Mouse (Mus musculus) natural killer cell, adult 2 months (primary cell): Measurements from ENCODE around the gene Guk1.
A peak's percentile ranks its signal among the peaks of the same experiment; 100 is the strongest.

Experiments used
- DNase-seq, 2 experiments: peaks; one replicate each; pipeline ENCODE4 v3.0.0; 2022; ENCODE audit warnings: low spot score in 2 of 2

The Guk1 gene

DNA sequence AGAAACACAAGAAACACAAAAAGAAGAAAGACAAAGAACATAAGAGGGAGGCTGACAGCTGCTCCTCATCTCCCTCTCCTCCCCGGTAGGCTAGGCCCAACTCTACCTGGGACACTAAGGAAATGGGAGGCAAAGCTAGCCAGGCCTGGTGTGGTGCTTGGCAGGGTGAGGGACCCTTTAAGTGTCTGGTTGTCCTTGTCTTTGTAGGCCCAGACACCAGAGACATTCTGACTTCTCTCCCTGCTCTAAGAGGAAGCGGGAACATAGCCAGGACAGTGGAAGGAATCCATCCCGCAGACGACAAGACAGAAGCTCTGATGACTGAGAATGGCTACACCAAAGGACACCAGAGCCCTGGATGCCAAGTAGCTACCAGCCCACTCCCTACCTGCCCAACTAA lies 18.0 kb upstream of the Guk1 start:
- DNase-seq: no peak

DNA sequence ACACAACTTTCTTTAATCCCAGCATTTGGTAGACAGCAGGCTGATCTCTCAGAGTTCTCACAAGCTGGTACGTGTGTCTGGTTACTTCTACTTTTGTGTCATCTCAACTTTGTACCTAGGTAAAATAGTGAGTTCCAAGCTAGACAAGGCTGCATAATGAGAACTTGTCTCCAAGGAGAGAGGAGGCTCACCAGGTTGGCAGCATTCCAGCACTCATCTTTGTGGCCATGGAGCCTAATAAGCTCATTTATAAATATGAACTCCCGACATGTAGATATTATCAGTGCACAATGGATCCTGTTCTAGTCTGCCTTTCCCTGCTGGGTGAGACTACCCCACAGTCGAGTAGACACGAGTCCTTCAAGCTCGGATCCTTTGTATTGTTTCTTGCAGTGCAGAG lies 17.6 kb upstream of the Guk1 start:
- DNase-seq: no peak

DNA sequence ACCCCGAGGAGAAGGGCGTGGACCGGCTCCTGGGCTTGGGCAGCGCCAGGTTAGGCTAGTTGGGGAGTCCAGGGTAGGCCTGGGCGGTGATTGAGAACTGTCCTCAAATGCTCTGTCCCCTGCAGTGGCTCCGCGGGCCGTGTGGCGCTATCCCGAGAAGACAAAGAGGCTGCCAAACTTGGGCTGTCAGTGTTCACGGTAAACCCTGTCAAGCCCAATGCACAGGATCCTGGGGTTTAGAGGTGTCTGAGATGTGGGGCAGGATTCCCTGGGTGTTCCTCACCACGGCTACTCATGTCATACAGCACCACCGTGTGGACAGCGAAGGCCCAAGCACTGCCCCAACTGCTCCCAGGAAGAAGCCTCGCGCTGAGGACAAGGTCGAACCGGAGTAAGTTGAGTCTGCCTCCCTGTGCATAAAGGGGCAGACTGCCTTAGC lies 17.0 kb upstream of the Guk1 start:
- peak; percentile 48 to 57 for DNase-seq

DNA sequence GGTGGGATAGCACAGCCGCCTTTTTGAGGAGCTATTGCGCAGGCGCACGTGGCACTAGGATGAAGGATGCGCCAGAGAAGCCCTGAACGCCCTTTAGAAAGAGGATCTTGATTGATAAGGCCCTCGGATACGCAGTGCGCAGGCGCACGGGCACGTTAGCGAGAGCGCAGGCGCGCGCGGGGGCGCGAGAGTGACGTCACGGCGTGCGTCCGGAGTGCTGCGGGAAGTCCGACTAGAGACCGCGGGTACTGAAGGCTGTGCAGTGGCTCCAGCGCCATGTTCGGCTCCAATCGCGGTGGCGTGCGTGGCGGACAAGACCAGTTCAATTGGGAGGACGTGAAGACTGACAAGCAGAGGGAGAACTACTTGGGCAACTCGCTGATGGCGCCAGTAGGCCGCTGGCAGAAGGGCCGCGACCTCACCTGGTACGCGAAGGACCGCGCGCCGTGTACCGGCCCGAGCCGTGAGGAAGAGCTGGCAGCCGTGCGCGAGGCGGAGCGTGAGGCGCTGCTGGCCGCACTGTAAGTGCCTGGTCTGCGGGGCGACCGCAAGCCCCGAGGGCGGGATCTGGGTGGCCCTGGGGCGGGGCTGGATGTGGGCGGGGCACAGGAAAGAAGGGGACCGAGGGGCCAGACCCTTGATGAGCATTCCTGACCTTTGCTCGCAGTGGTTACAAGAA lies 16.3 kb upstream of the Guk1 start, which contains the start of gene 2310033P09Rik:
TSS of gene 2310033P09Rik (plus strand) at position 169 of the 679 bp plus-strand sequence.
- DNase-seq: peak; percentile 91 to 93

DNA sequence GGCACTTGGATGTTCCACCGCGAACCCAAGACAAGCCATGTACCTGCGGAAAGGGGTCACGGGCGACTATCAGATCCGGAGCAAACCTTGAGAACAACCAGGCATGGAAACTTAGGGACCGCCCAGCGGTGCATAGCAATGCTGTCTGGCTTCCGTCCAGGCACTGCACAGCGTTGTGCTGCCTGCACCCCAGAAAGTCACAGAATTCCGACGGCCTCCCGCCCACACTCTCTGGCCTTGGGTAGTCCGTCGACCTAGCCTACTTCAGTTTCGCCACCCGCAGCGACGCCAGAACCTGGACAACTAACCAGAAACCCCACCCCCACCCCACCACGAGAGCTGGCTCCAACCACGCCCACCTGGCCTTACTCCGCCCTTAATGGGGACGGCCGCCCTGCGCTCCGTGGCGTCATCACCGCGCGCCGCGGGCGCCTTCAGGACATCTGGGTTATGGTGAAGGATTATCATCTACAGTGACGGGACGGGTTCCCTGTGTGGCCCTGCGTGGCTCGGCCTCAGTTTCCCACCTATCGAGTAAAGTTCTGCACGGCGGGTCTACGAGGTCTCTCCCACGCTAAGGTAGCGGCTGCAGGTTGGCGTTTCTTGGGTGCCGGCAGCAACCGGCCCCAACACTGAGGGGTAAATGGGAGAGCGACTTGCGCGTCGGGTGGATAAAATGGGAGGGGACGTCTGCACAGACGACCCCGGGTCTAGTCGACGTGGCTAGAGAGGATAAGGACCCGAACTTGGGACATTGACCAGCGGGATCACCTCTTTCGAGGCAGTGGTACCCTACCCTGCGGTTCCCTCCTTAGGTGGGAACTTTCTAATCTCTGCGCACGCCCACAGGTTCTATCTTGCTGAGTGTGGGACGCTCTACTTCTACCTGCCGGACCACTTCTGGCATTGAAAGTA lies 10.3 kb upstream of the Guk1 start, which contains the start of gene Mrpl55:
TSS of gene Mrpl55 (plus strand) at position 406 of the 915 bp plus-strand sequence.
- peak; percentile 87 to 92 for DNase-seq

DNA sequence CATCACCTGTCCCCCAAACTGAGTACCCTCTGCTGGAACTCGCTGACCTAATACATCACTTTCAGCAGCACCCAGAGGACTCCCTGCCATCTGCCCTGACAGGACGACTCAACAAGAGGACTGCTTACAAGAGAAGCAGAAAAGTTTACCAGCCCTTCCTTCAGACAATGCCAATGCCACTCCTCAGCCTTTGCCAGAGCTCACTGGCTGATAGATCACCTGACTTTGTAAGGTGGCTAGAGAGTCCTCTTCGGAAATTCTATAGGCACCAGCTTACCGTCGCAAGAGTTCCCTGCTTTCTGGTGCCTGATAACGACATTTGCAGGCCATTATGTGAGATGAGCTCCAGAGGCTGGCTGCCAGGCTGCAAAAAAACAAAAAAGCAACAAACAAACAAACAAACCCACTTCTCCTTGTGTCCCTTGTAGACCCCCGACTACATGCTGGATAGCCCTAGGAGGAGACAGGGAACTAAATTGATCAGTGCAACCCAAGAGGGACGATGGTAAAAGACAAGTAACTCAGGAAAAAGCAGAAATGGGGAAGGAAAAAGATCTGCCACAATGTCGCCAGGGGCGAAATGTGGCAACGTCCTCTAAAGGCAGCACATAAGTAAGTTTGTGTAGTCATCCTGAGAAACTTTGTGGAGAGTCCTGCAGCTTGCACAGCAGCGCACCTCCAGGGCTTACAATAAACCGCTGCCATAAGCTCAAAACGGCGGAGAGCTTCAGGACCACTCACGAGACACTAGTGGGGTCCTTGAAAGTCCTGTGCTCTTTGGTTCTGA lies 9.4 kb upstream of the Guk1 start:
- DNase-seq: no peak

DNA sequence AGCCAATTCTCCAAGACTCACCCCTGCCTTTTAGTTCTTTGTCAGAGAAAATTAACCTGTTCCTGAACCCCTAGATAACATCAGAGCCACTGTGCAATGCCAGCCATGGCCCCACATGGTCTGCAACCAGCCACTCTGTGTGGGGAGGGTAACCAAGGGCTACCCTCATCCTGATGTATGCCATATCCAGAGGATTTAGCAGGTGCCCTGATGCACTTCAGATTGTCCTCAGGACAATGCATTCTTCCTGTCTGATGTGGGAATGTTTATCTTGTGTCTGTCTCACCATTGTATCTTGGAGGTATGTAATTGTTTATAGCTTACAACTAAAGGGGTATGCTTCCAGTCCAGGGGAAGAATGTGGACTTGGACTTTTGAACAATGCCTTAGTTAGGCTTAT lies 4.2 kb upstream of the Guk1 start:
- no peak for DNase-seq

DNA sequence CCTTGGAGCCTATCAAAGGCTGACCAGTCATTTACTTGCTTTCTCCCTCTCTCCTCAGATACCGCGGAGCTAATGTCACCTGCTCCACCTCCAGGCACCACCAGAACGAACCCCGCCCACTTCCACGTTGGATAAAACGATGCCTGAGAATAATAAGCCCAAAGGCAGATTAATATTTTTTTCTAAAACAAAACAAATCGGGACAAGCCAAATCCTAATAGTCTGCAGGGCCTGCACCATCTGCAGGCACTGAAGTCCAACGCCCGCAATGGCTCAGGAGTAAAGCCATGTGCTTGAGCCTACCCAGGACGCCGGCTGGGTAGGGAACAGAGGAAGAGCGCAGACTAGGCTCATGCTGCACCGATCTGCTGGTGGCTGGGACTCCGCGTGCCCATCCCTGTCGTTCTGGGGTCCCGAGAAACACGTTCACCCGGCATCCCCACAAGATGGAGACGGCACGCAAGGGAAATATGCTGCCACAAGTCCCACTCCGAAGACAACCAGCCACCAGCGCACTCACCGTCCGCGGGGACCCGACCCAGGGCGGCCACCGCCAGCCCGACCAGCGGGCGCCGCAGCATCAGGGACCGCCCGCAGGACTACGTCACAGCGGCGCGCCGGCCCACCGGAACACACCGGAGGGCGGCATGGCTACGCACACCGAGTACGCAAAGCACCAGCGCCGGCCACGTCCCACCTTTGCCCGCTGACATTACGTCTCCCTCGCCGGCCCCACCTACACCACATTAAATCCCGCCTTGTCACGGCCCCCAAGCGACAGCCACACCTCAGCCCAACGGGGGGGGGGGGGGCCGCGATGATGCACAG lies 567 bp downstream of the Guk1 start:
- DNase-seq: peak; percentile 88 to 91

DNA sequence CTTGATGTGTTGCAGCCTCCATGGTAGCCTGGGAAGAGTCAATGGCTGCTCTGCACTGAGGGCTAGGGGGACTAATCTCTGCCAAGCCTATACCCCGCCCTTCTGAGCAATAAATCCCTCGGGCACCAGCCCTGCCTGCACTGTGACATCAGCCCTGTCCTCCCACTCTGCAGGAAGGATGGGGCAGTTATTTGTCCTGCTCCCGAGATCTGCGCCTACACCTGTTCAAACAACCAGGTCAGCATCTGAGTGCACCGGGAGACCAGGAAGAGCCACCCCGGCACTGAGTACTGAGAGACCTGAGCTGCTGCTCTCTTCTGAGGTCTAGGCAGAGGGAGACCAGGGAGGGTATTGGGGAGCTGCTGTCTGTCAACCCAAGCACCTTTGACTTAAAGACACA lies 4.3 kb downstream of the Guk1 start:
- DNase-seq: no peak

DNA sequence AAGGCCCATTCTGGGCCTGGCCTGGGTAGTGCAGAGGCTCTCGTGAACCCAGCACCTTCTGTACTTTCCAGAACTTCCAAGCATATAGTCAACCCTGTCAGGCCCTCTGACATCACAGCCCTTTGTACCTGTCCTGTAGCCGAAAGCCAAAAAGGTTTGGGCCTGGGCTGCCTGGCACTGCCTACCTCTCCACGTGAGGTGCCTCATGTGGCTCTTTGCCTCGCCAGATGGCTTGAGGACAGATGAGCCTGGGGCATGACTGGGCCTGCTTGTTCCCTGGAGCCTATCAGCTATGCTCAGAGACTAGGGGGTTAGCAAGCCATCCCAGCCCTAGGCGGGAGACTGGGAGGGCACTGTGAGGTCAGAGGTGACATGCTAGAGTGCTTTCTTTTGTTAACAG lies 6.5 kb downstream of the Guk1 start:
- DNase-seq: no peak

DNA sequence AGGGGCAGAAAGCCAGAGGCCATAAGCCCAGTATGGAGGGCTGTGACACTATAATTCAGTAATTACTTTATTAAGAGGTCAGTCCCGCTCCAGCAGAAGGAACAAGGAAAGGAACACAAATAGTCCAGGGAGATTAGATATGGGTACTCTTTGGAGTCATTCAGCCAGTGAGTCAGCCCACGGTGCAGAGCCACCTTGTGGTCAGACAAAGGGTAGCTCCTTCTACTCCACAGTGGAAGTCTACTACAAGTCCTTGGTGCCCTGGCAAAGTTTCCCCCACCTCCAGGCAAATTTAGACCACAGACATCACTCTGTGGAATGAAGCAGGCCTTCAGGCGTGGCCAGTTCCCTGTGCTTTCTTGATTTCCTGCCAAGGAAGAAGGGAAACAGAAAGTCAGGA lies 8.2 kb downstream of the Guk1 start:
- peak; percentile 14 to 33 for DNase-seq

DNA sequence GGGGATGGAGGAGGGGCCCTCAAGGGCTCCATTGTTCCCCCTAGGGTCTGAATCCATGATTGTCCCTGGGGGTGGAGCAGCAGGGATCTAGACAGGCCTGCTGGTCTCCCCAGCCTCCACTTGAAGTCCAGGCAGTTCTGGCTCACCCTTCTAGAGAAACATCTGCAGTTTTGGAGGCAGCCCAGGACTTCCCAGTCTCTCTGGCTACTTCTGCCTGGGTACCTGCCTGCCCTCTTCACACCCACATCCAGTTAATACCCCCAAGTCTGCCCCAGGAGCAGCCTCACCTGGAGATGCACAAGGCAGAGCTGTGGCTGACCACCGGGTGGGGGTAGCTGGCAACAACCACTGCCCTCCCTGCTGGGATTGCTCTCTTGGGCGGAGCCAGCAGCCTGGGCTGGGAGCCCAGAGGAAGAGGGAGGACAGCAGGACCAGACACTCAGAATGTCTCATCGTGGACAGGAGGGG lies 9.1 kb downstream of the Guk1 start, which contains the start of gene Gjc2:
TSS of gene Gjc2 (minus strand) at position 350 of the 468 bp plus-strand sequence.
- DNase-seq: no peak

DNA sequence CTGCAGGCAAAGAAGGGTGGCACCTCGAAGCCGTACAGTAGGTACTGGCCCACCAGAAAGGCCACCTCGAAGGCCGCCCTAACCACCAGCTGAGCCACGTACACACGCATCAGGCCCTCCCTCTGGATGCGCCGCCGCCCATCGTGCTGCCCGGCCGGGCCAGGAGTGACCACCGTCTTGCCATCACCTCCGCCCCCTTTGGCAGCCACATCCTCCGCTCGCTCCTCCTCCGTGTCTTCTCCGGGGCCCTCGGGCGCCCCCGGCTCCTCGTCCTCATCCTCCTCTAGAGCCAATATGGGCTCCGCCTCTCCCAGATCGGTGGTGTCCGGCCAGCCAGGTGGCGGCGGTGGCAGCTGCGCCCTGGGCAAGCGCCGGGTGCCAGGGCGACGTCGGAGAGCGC lies 15.1 kb downstream of the Guk1 start:
- no peak for DNase-seq

DNA sequence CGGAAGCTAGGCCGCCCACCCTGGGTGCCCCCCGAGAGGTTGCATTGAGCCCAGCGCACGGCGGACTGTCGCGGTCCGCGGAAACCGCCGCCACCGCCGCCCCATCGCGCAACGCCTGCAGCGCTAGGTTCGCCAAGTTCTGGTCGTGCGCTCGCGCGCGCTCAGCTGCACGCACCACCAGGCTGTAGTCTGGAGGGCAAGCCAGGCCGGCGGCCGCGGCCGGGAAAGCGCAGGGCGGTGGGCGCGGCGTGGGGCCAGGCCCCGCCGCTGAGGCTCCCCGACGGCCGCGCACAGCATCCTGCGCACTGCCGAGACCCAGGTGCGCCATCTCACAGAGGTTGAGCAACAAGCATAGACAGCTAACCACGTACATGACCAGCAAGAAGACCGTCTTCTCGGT lies 15.5 kb downstream of the Guk1 start:
- no peak for DNase-seq

DNA sequence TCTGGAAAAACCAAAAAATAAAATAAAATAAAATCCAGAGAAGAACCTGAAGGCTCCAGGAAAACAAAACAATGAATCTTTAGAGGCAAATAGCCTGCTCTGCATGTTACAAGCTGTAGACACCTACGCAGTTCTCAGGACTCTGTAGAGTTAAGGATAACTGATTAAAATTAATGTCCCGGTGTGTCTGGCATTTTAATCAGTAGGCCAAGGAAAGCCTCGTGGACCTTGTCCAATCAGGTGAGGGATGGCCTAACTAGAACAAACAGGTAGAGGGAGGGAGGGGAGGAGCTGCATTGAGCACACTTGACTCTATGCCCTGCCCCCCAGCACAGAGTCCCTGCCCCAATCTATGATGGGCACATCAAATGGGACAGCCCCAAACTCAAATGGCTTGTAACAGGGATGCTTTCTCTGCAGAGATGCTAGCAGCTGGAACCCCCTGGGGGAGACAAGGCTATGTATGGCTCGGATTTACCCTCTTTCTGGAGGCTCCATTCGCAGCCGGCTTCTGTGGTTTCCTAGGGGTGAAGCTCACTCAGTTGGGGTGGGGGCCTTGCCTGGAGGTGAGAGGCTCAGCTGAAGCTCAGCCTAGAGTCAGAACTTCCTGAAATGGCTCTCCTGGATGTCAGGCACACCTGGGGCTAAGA lies 17.7 kb downstream of the Guk1 start:
- DNase-seq: no peak

DNA sequence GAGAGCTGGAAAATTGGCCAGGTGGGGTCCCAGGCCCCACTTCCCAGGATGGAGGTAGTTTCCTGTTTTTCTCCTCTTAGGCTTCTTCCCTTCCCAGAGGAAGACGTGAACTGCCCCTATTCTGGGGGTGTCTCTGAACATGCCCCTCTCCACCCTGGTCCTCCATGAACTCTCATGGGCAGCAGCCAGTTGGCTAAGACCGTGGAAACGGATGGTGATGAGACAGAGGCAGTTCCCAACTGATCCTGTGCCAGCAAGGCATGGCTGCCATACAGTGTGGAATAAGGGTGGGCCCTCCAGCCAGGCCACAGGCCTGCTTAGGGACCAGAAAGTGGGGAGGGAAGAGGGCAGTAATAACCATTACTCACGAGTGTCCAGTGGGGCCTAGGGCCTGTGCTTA lies 21.5 kb downstream of the Guk1 start:
- no peak for DNase-seq

DNA sequence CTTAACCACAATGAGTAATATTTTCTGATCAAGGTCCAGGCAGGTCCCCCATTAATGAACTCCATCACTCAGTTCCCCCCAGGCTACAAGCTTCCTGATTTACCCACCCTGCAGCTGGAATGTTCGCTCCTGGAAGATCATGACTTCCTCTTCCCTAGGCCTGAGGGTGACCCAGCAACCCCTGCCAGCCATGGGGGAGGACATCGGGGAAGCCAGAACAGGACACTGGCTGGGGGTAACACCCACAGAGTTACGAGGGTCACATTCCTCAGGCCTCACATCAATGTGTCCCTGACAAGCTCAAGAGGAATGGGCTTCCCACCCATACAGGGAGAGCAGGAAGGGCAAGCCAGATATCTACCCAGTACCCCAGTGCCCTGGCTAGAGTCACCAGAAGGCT lies 22.2 kb downstream of the Guk1 start:
- no peak for DNase-seq

DNA sequence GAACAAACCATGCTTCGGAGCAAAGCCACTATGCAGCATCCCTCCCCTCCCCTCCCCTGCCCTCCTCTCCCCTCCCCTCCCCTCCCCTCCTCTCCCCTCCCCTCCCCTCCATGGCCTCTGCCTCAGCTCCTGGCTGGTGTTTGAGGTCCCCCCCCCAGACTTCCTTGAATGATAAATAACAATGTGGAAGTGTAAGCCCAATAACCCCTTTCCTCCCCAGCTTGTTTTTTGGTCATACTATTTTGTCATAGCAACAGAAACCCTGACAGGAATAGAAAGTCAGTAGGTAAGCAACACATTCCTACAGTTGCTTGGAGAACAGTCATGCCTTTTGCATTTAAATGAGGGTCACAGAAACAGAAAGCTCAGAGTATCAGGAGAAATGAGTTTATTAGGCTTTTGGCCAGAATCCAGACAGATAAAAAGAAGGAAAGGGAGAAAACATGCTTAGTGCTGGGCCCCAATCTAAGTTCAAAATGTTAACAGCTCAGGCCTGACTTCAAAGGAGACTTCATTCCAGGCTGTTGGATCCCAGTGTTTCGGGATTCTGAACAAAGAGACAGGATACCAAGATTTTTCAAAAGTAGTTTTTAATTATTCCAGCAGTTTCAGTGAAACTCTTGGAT lies 26.3 kb downstream of the Guk1 start:
- no peak for DNase-seq

DNA sequence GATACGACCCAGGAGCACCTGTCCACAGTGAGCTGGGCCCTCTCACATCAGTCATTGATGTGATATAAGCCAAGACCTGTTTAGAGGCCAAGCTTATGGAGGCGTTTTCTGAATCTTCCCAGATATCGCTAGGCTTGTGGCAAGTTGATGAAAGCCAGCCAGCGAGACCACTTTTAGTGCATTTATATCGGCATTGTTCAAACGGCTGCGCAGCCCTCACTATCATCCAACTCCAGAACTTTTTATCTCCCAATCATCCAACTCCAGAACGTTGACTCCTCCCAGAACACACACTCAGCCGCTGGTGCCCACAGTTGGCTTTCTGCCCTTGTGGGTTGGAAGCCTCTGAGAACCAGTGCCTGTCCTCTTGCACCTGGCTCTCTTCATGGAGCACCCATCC lies 27.6 kb downstream of the Guk1 start:
- no peak for DNase-seq
